ENCODE assay signal across 11 mouse cellular contexts in genomic region chr10:115241082-115241595, GRCm38 (mm10). TPM values are rescaled to one million over a fixed set of nuclear protein-coding genes. Genes with fewer than 3 reads are reported as not detected.
DNase-seq lines count a peak whose midpoint lies in the region; ATAC-seq and TF ChIP-seq lines count a peak whose summit lies in the region.
"Had no signal": no experiment of that assay in that cellular context is flagged by ENCODE, and none has a peak within 500 bp of the region (broad histone marks: within the 10 kb centered on the region; RNA-seq: fewer than 3 reads in every experiment).

No protein-coding gene starts in this region.

- 61% methylated on average over 8 of the region's 8 CpGs for WGBS in kidney, adult 2 months
- 55% methylated on average over 8 of the region's 8 CpGs for WGBS in lung, postnatal 0 days

- H3K4me3 ChIP-seq in kidney, adult 2 months (ENCODE audit: insufficient read depth, low read depth, low read length) = no peak overlapping the region
- H3K4me3 ChIP-seq in lung, postnatal 0 days (ENCODE audit: low read depth, low read length) = no peak overlapping the region
- H3K4me3 ChIP-seq: hindbrain, embryonic 10.5 days; limb, embryonic 10.5 days had no signal

- peak; percentile 19 for DNase-seq in kidney, adult 2 months
- no peak for DNase-seq in kidney, adult 8-10 months
- peak; percentile 31 for DNase-seq in lung, postnatal 0 days (ENCODE audit: low spot score)
- DNase-seq in lung, adult 18-20 months = no peak
- DNase-seq in ZHBTc4 (ENCODE audit: low read depth, low spot score) = peak; percentile 29
- no peak for DNase-seq in spleen, postnatal 4 days (ENCODE audit: low spot score in 2 of 2)
- DNase-seq in right cerebral cortex, postnatal 36 days (ENCODE audit: low spot score in 2 of 2) = no peak
- DNase-seq: right cerebral cortex, adult 18-20 months had no signal

- TF ChIP-seq EP300 in lung, postnatal 0 days (IDR thresholded peaks at IDR 0.05) = no peak

- H3K27ac ChIP-seq in kidney, adult 2 months (ENCODE audit: insufficient read depth, low read depth, low read length) = no peak overlapping the region
- no peak overlapping the region for H3K27ac ChIP-seq in lung, postnatal 0 days (ENCODE audit: low read length)
- H3K27ac ChIP-seq: hindbrain, embryonic 10.5 days; limb, embryonic 10.5 days had no signal

- ATAC-seq in lung, postnatal 0 days = no peak

- H3K9ac ChIP-seq in lung, postnatal 0 days (replicated peaks; ENCODE audit: low read depth) = no peak overlapping the region

- H3K36me3 ChIP-seq in kidney, adult 2 months (ENCODE audit: control insufficient read depth, insufficient read depth, low read length) = no peaks in the 10 kb centered on the region; the same call in 1 of the 2 replicates
- H3K36me3 ChIP-seq in lung, postnatal 0 days (ENCODE audit: insufficient read depth, low read length) = peaks cover 11% of the 10 kb centered on the region; the same call in 1 of the 2 replicates

- H3K4me2 ChIP-seq in lung, postnatal 0 days (replicated peaks; ENCODE audit: low read depth, low read length) = no peak overlapping the region

- TF ChIP-seq CTCF in kidney, adult 2 months (conservative IDR thresholded peaks at IDR 0.05; ENCODE audit: insufficient read depth, insufficient read length, low read depth, low read length) = peak; percentile 63
- peak; percentile 61 for TF ChIP-seq CTCF in lung, postnatal 0 days (IDR thresholded peaks at IDR 0.05)

- H3K4me1 ChIP-seq in kidney, adult 2 months (ENCODE audit: control insufficient read depth, insufficient read depth, low read length) = no peaks in the 10 kb centered on the region
- 0 out of 2 replicates have a peak, but pooled peaks cover 3% of the 10 kb centered on the region for H3K4me1 ChIP-seq in lung, postnatal 0 days (ENCODE audit: insufficient read depth, low read depth, low read length)
- H3K4me1 ChIP-seq: hindbrain, embryonic 10.5 days; limb, embryonic 10.5 days had no signal

- no peaks in the 10 kb centered on the region for H3K27me3 ChIP-seq in kidney, adult 2 months (replicated peaks; ENCODE audit: control insufficient read depth, insufficient read depth, low read length)
- no peaks in the 10 kb centered on the region for H3K27me3 ChIP-seq in lung, postnatal 0 days (replicated peaks; ENCODE audit: insufficient read depth, low read length)

- no peaks in the 10 kb centered on the region for H3K9me3 ChIP-seq in lung, postnatal 0 days (ENCODE audit: low read length)
- H3K9me3 ChIP-seq: hindbrain, embryonic 10.5 days; limb, embryonic 10.5 days had no signal

- TF ChIP-seq POLR2A in kidney, adult 2 months (IDR thresholded peaks at IDR 0.05; ENCODE audit: low read depth, low read length) = no peak

RNA-seq across cellular contexts. Expression of gene Tbc1d15, which starts 10.1 kb away (rescaled TPM):
- polyA plus RNA-seq in kidney, adult 2 months (2012; rRNA removed) = 7.9 and 13.1 TPM in 2 replicates
- 47.9 and 49.9 TPM in 2 replicates for polyA plus RNA-seq in lung, postnatal 0 days (2015; fragmentation: Nextera tagmentation; extraction: Ambion mirVana)

RNA-seq across cellular contexts. Expression of gene Tph2, which starts 56.3 kb away (rescaled TPM):
- polyA plus RNA-seq in kidney, adult 2 months (2012; rRNA removed) = not detected in 2 replicates
- 0.05 and 0.08 TPM in 2 replicates for polyA plus RNA-seq in lung, postnatal 0 days (2015; fragmentation: Nextera tagmentation; extraction: Ambion mirVana)
- polyA plus RNA-seq: limb, embryonic 10.5 days; stomach, embryonic 14.5 days had no signal

Comparison
In these comparisons a context has a peak if more than half of its experiments do, and no peak if none do; other contexts are left out.
1. DNase-seq: peak in kidney, adult 2 months (single experiment), lung, postnatal 0 days (single experiment) and ZHBTc4 (single experiment); none in kidney, adult 8-10 months (0 of 2), lung, adult 18-20 months (0 of 2), spleen, postnatal 4 days (0 of 2) and right cerebral cortex, postnatal 36 days (0 of 2).